Mouse (Mus musculus) midbrain, embryonic 14.5 days (tissue): ENCODE data around the gene Tuba1b. TPM values are rescaled to one million over a fixed set of nuclear protein-coding genes. Genes with fewer than 3 reads are reported as not detected.
"Not testable (repeated sequence)": the region's sequence is repeated elsewhere in the genome, so short reads cannot be mapped to it uniquely, and the experiment has no call there.

ENCODE experiments used
- ATAC-seq: fragments of 200-750 bp; cut with Nextera tagmentation; 2 replicates; pipeline ENCODE4 v1.8.0; 2017; ENCODE audit warnings: moderate number of reproducible peaks, moderate library complexity; ENCODE audit not compliant: low FRiP score, low TSS enrichment
- DNase-seq: peaks from one replicate; pipeline ENCODE4 v3.0.0-alpha.2; 2015
- H3K27ac ChIP-seq: fragments of 300-500 bp; sonication (generic); replicated peaks from 2 replicates; pipeline ENCODE4 v1.5.1; 2014; ENCODE audit warnings: mild to moderate bottlenecking, low read depth, low read length, moderate library complexity
- H3K27me3 ChIP-seq: fragments of 300-500 bp; sonication (generic); 2 replicates; pipeline ENCODE4 v1.6.1; 2014; ENCODE audit warnings: low read length, control low read depth, mixed read lengths; ENCODE audit not compliant: control insufficient read depth, insufficient read depth
- H3K36me3 ChIP-seq: fragments of 300-500 bp; sonication (generic); 2 replicates; pipeline ENCODE4 v1.6.1; 2014; ENCODE audit warnings: low read length, control low read depth; ENCODE audit not compliant: control insufficient read depth, insufficient read depth
- H3K4me1 ChIP-seq: fragments of 300-500 bp; sonication (generic); 2 replicates; pipeline ENCODE4 v1.6.1; 2014; ENCODE audit warnings: mild to moderate bottlenecking, antibody characterized with exemption, low read length, control low read depth; ENCODE audit not compliant: control insufficient read depth, insufficient read depth
- H3K4me2 ChIP-seq: fragments of 300-500 bp; sonication (generic); 2 replicates; pipeline ENCODE4 v1.6.1; 2014; ENCODE audit warnings: mild to moderate bottlenecking, low read length, moderate library complexity
- H3K4me3 ChIP-seq: fragments of 300-500 bp; sonication (generic); replicated peaks from 2 replicates; pipeline ENCODE4 v1.5.1; 2014; ENCODE audit warnings: low read depth, low read length
- H3K9ac ChIP-seq: fragments of 300-500 bp; sonication (generic); replicated peaks from 2 replicates; pipeline ENCODE4 v1.6.1; 2014; ENCODE audit warnings: mild to moderate bottlenecking, low read length, moderate library complexity
- H3K9me3 ChIP-seq: fragments of 300-500 bp; sonication (generic); 2 replicates; pipeline ENCODE4 v1.6.1; 2016; ENCODE audit warnings: low read length, control low read depth, mixed read lengths; ENCODE audit not compliant: control insufficient read depth
- WGBS: fragments of 180-500 bp; shearing (Covaris S2); extraction: QIAGEN DNeasy Blood & Tissue Kit; methylation state at CpG from one replicate; pipeline ENCODE4 v1.1.7; 2014; 5-methylcytosine and 5-hydroxymethylcytosine counted together
- polyA plus RNA-seq: library from polyadenylated mRNA; unstranded; fragments of >200 nt; fragmentation: Nextera tagmentation; extraction: Ambion mirVana; gene quantifications from 2 replicates; pipeline ENCODE4 v1.2.1, GENCODE M21; 2014

Gene Tuba1b
- polyA plus RNA-seq, 1 experiment from 2014 or later = 1,120 TPM

DNA sequence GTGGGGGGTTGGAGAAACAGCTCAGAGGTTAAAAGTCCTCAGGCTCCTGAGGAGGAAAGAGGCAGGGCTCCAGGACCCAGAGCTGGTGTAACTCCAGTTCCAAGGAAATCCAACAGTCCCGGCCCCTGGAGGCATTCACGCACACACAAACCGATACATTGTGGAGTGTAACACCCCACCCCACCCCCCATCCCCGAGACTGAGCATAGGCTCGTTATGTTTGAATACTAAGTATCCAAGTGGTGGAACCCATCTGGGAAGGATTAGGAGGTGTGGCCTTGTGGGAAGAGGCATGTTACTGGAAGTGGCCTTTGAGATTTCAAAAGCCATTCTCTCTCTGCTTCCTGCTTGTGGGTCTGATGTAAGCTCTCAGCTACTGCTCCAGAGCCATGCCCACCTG, 12.9 kb downstream of the Tuba1b start:
- Histone ChIP-seq H3K27me3 (no peaks in the 10 kb centered on the region), H3K36me3 (no peaks in the 10 kb centered on the region), H3K4me2 (no peak overlapping the region), H3K9ac (no peak overlapping the region), H3K27ac (no peak overlapping the region), H3K4me1 (peaks cover 7% of the 10 kb centered on the region), H3K9me3 (no peaks in the 10 kb centered on the region), H3K4me3 (no peak overlapping the region)
- DNase-seq (no peak), ATAC-seq (no peak)
- WGBS = 78% methylated on average over 5 of the region's 5 CpGs

DNA sequence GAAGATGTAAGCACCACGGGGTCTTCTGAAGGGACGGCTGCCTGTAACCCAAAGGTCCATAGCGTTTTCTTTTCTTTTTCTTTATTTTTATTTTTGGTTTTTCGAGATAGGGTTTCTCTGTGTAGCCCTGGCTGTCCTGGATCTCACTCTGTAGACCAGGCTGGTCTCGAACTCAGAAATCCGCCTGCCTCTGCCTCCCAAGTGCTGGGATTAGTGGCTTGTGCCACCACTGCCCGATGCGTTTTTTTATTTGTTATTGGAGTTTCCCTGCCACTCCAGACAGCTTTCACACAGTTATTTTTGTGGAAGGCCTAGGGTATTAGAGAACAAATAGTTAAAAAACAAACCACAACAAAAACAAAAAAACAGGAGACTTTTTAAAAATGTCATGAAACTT, 15.9 kb downstream of the Tuba1b start:
- WGBS = 27% methylated on average over 8 of the region's 8 CpGs
- Histone ChIP-seq H3K4me3 (peak overlapping the region; percentile 91), H3K9ac (peak overlapping the region; percentile 44; the same call in 1 of the 2 replicates), H3K4me1 (peaks cover 20% of the 10 kb centered on the region), H3K27ac (peak overlapping the region; percentile 54; the same call in 1 of the 2 replicates), H3K4me2 (peak overlapping the region; percentile 78)
- H3K36me3 ChIP-seq, H3K27me3 ChIP-seq, ATAC-seq, DNase-seq, H3K9me3 ChIP-seq: not testable (repeated sequence)

DNA sequence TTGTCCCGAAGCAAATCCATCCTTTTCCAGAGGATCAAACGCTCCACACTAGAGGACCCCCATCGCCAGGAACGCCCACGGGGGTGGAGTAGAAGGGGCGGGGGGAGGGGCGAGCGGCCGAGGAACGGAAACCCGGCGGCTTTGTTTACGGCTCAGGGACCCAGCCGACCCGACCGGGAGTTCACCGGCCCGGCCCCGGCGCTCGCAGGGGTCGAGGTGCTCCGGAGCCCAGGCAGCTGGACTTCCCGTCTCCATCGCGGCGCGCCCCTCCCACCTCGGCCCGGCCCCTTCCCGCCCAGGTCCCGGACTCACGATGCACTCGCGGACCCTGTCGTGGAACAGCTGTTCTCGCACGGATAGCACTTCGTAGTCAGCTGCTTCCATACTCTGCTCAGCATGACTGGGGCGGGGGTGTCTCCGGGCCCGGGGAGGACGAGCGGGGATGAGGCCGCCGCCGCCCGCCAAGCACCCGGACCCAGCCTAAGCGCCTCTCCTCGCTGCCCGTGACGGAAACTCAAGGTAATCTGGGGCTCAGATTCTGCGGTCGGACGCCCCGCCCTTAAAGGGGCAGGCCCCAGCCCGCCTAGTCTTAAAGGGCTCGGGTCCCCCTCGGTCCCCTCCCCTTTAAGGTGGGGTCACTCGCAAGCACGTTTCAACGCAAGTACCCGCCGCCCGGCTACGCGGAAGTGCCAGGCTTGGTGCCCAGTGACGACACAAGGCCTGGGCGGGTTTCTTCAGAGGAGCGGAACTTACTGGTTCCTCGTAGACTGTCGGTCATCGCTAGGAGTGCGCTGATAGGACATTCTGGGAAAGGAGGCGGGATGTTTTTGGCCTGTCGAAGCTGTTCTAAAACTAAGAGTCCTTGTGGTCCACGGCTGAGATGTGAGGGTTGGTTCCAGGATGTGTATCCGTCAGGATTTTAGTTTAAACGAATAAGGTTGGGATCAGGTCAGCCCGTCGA, 16.5 kb downstream of the Tuba1b start, which contains the start of gene Lmbr1l:
TSS of gene Lmbr1l (minus strand) at position 694 of the 961 bp plus-strand sequence.
- Histone ChIP-seq H3K4me3 (peak within 1 kb of the TSS; percentile 91), H3K4me1 (peaks cover 20% of the 10 kb centered on the region), H3K9ac (peak within 1 kb of the TSS; percentile 84), H3K36me3 (peaks cover 12% of the 10 kb centered on the region), H3K27me3 (no peaks in the 10 kb centered on the region), H3K4me2 (peak within 1 kb of the TSS; percentile 78), H3K9me3 (no peaks in the 10 kb centered on the region), H3K27ac (peak within 1 kb of the TSS; percentile 97)
- DNase-seq (peak; percentile 99), ATAC-seq (peak; percentile 98)
- WGBS = under 1% methylated on average over 82 of the region's 82 CpGs

DNA sequence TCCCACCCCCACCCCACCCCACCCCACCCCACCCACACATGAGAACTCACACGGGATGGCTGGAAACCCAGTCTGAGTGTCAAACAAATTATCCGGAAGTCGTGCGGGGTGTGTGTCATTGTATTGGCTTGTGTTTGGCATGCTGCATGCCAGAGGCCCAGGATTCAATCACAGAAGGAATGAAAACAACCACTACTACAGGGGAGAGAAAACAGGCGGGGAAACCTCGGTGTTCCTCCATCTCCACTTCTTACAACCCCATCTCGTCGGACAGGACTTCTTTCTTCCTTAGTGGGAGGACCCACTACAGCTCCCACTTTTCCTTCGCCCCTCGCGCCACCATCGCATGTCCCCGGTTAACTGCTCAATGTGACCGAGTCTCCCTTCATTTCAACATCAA, 17.3 kb downstream of the Tuba1b start:
- Histone ChIP-seq H3K4me3 (peak overlapping the region; percentile 91), H3K9ac (peak overlapping the region; percentile 84), H3K9me3 (no peaks in the 10 kb centered on the region), H3K27me3 (no peaks in the 10 kb centered on the region), H3K4me1 (peaks cover 20% of the 10 kb centered on the region), H3K27ac (peak overlapping the region; percentile 97), H3K36me3 (peaks cover 20% of the 10 kb centered on the region), H3K4me2 (peak overlapping the region; percentile 78)
- WGBS = under 1% methylated on average over 14 of the region's 14 CpGs
- ATAC-seq (no peak), DNase-seq (peak; percentile 51)

DNA sequence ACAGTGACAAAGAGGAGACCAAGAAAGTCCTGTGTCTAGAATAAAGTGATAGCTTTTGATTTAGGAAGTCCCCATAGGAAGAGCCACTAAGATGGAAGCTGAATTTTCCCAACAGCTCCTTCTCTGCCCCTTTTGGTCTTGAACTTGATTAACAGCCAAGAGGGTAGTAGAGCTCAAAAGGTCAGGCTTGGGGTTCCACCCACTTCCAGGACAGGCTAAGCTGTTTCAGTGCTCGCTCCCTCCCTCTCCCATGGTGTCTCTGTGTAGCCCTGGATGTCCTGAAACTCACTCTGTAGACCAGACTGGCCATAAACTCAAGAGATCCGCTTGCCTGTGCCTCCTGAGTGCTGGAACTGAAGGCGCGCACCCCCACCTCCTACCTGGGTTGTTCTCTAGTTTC, 18.3 kb downstream of the Tuba1b start:
- DNase-seq (no peak), ATAC-seq (no peak)
- H3K27me3 ChIP-seq = no peaks in the 10 kb centered on the region
- peak overlapping the region; percentile 84; the same call in 1 of the 2 replicates for H3K9ac ChIP-seq
- no peak overlapping the region for H3K27ac ChIP-seq
- no peaks in the 10 kb centered on the region for H3K9me3 ChIP-seq
- peak overlapping the region; percentile 91 for H3K4me3 ChIP-seq
- peaks cover 30% of the 10 kb centered on the region for H3K36me3 ChIP-seq
- H3K4me2 ChIP-seq = peak overlapping the region; percentile 78
- peaks cover 20% of the 10 kb centered on the region for H3K4me1 ChIP-seq
- 91% methylated on average over 4 of the region's 4 CpGs for WGBS

DNA sequence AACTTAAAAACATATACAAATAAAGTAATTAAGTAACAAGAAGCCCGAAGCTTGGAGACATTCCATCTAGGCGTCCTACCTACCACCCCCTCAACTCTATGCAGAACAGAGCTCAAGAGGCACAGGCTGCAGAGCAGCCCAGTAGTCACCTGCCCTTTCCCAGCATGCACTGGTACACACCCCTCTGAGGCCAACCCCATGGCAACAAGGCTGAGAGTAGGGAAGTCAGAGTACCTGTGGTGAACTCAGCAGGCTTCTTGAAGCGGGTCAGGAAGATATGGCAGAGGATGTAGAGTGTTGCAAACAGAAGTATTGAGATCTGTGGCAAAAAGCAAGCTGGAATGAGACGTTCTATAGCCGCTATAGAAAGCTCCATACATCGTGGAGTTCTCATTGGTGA, 19.5 kb downstream of the Tuba1b start:
- DNase-seq (no peak), ATAC-seq (no peak)
- peaks cover 20% of the 10 kb centered on the region for H3K4me1 ChIP-seq
- no peak overlapping the region for H3K4me2 ChIP-seq
- 94% methylated on average over 6 of the region's 6 CpGs for WGBS
- H3K4me3 ChIP-seq = no peak overlapping the region
- peaks cover 40% of the 10 kb centered on the region for H3K36me3 ChIP-seq
- H3K9ac ChIP-seq = no peak overlapping the region
- H3K9me3 ChIP-seq = no peaks in the 10 kb centered on the region
- H3K27ac ChIP-seq = no peak overlapping the region
- no peaks in the 10 kb centered on the region for H3K27me3 ChIP-seq

DNA sequence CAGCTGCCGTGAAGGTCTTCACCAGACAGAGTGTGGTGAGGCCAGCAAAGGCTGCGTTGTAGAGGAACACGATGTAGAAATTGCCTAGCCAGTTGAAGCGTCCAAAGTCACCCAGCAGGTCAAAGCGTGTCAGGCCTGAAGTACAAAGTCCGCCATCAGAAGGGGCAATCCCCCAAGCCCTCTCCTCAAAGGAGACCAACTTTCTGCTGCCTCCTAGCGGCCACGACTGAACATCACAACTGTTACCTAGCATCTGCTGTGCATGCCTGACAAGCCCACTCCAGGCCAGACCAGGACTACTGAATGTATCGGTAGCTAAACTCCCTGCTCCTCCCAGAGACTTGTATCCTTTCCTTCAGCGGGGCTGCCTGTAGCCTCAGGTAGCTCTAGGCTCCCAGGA, 29.7 kb downstream of the Tuba1b start:
- peaks cover 69% of the 10 kb centered on the region for H3K36me3 ChIP-seq
- H3K9me3 ChIP-seq = no peaks in the 10 kb centered on the region
- H3K27me3 ChIP-seq = no peaks in the 10 kb centered on the region
- H3K9ac ChIP-seq = no peak overlapping the region
- H3K4me1 ChIP-seq = no peaks in the 10 kb centered on the region
- no peak overlapping the region for H3K4me3 ChIP-seq
- ATAC-seq (no peak), DNase-seq (peak; percentile 79)
- no peak overlapping the region for H3K4me2 ChIP-seq
- WGBS = 29% methylated on average over 10 of the region's 10 CpGs
- H3K27ac ChIP-seq = no peak overlapping the region

DNA sequence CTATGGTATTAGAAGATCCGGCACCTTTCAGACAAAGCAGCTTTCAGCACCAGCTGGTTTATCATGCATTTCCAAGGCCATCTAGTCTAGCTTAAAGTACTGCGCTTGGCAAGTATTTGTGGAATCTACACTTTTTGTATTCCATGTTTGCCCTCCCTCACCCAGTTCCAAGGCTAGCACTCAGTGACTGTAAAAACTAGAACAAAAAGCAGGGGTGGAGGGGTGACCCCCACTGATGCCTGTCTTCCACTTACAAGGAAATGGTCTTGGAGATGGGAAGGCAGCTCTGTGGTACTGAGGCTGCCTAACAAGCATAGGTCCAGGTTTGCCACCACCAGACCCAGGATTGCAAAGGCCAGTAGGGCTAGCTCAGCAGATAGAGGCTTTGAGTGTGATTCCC, 31.8 kb downstream of the Tuba1b start:
- H3K36me3 ChIP-seq = peaks cover 48% of the 10 kb centered on the region
- 88% methylated on average over 2 of the region's 2 CpGs for WGBS
- DNase-seq = no peak
- no peak overlapping the region for H3K4me2 ChIP-seq
- H3K4me3 ChIP-seq = no peak overlapping the region
- no peak overlapping the region for H3K9ac ChIP-seq
- no peaks in the 10 kb centered on the region for H3K9me3 ChIP-seq
- H3K27me3 ChIP-seq = peaks cover 19% of the 10 kb centered on the region
- no peak for ATAC-seq
- H3K4me1 ChIP-seq = peaks cover 5% of the 10 kb centered on the region; the same call in 1 of the 2 replicates
- no peak overlapping the region for H3K27ac ChIP-seq
